Mouse (Mus musculus): ENCODE measurements around the gene Lrrc75a.

Gene Lrrc75a

GRCm38 (mm10) chr11:62615456-62615855, 32.9 kb downstream of the Lrrc75a start:
- no peak for DNase-seq (ENCODE audit: low spot score)

- DNase-seq (ENCODE audit: low spot score): peak; percentile 8
Observed at GRCm38 (mm10) chr11:62614876-62615410, 33.4 kb downstream of the Lrrc75a start.

- peak; percentile 99 for DNase-seq (ENCODE audit: low spot score)
Observed at GRCm38 (mm10) chr11:62613657-62614365, 34.5 kb downstream of the Lrrc75a start.

- DNase-seq (ENCODE audit: low spot score): no peak
Observed at GRCm38 (mm10) chr11:62612604-62613003, 35.7 kb downstream of the Lrrc75a start.

GRCm38 (mm10) chr11:62610304-62610703, 38.0 kb downstream of the Lrrc75a start:
- no peak for DNase-seq (ENCODE audit: low spot score)

- no peak for DNase-seq (ENCODE audit: low spot score)
Observed at GRCm38 (mm10) chr11:62608826-62609675, 39.3 kb downstream of the Lrrc75a start.

GRCm38 (mm10) chr11:62607952-62608201, 40.4 kb downstream of the Lrrc75a start:
- peak; percentile 9 for DNase-seq (ENCODE audit: low spot score)

- peak; percentile 13 for DNase-seq (ENCODE audit: low spot score)
Observed at GRCm38 (mm10) chr11:62607170-62607951, 41.0 kb downstream of the Lrrc75a start.

GRCm38 (mm10) chr11:62606299-62607169, 41.8 kb downstream of the Lrrc75a start:
- DNase-seq (ENCODE audit: low spot score): peak; percentile 36

GRCm38 (mm10) chr11:62605619-62606298, 42.6 kb downstream of the Lrrc75a start:
- DNase-seq (ENCODE audit: low spot score): peak; percentile 32

GRCm38 (mm10) chr11:62604886-62605618, 43.3 kb downstream of the Lrrc75a start:
- DNase-seq (ENCODE audit: low spot score): peak; percentile 44

GRCm38 (mm10) chr11:62604123-62604706, 44.1 kb downstream of the Lrrc75a start:
- peak; percentile 15 for DNase-seq (ENCODE audit: low spot score)

GRCm38 (mm10) chr11:62603312-62604056, 44.8 kb downstream of the Lrrc75a start:
- DNase-seq (ENCODE audit: low spot score): peak; percentile 43

- peak; percentile 98 for DNase-seq (ENCODE audit: low spot score)
Observed at GRCm38 (mm10) chr11:62602619-62603311, 45.6 kb downstream of the Lrrc75a start.

GRCm38 (mm10) chr11:62601732-62602618, 46.3 kb downstream of the Lrrc75a start:
- DNase-seq (ENCODE audit: low spot score): peak; percentile 66

- no peak for DNase-seq (ENCODE audit: low spot score)
Observed at GRCm38 (mm10) chr11:62598571-62598970, 49.8 kb downstream of the Lrrc75a start.

GRCm38 (mm10) chr11:62591904-62592575, 56.3 kb downstream of the Lrrc75a start:
- DNase-seq (ENCODE audit: low spot score): peak; percentile 50
